Mouse (Mus musculus) brown adipose tissue, adult 24 weeks (tissue): ENCODE measurements around the gene Ssxb2. TPM values are rescaled to one million over a fixed set of nuclear protein-coding genes. Genes with fewer than 3 reads are reported as not detected.
"Not testable (repeated sequence)": the region's sequence is repeated elsewhere in the genome, so short reads cannot be mapped to it uniquely, and the experiment has no call there.

Experiments
- H3K27ac ChIP-seq: fragments of 200-500 bp; replicated peaks from 2 replicates; pipeline ENCODE4 v1.5.1; 2012; ENCODE audit warnings: low read depth, mild to moderate bottlenecking, low read length
- H3K4me1 ChIP-seq: fragments of 200-500 bp; 2 replicates; pipeline ENCODE4 v1.6.1; 2012; ENCODE audit warnings: low read length, mixed read lengths; ENCODE audit not compliant: control insufficient read depth, insufficient read depth, insufficient read length
- H3K4me3 ChIP-seq: fragments of 200-500 bp; 2 replicates; pipeline ENCODE4 v1.5.1; 2012; ENCODE audit warnings: low read depth, mild to moderate bottlenecking, low read length, moderate library complexity; ENCODE audit not compliant: insufficient read depth
- polyA plus RNA-seq: library from polyadenylated mRNA; stranded (reverse); fragments of >200 nt; gene quantifications from 2 replicates; pipeline ENCODE4 v1.2.4, GENCODE M21; 2012; ENCODE audit not compliant: missing spikeins, insufficient read depth, insufficient read length

Gene Ssxb2
- not detected in 2 replicates for polyA plus RNA-seq

DNA sequence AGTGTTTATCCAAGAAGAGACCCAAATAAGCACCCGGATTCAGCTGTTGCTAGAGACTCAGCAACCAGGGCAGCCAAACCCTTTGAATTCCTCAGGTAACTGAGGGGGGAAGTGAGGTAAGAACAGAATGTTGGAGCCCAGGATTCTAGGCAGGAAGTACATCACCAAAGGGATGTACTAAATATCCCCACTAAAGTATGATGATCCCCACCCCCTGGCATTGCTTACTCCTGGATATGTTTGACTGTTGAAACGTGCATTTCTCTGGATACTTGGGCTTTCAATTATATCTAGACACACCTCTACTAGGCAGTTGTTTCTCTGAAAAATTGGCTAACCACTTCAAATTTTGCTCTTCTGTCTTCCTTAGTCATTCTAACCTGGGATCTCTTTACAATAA, at the start of gene Ssxb2:
Gene Ssxb2 (minus strand): TSS at position 101 of the 400 bp plus-strand sequence.
- not testable (repeated sequence) for H3K4me3 ChIP-seq, H3K27ac ChIP-seq, H3K4me1 ChIP-seq

DNA sequence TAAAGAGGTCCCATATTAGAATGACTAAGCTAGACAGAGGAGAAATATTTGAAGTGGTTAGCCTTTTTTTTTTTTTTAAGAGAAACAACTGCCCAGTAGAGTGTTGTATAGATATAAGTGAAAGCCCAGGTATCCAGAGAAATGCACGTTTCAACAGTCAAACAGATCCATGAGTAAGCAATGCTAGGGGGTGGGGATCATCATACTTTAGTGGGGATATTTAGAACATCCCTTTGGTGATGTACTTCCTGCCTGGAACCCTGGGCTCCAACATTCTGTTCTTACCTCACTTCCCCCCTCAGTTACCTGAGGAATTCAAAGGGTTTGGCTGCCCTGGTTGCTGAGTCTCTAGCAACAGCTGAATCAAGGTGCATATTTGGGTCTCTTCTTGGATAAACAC, 48.5 kb downstream of the Ssxb2 start, which contains the start of gene Ssxb1:
Gene Ssxb1 (plus strand): TSS at position 301 of the 400 bp plus-strand sequence.
- H3K27ac ChIP-seq, H3K4me1 ChIP-seq, H3K4me3 ChIP-seq: not testable (repeated sequence)

Other genes starting within 250 kb of the Ssxb2 start
- 19.6 and 22.2 TPM in 2 replicates for gene Ftsj1, start 209.3 kb downstream of the Ssxb2 start, polyA plus RNA-seq
- gene Slc38a5, start 190.6 kb downstream of the Ssxb2 start, polyA plus RNA-seq = not detected in 2 replicates
- gene Ssxb10, start 134.3 kb downstream of the Ssxb2 start, polyA plus RNA-seq = not detected in 2 replicates
- not detected in 2 replicates for gene Ssxb9, start 94.7 kb downstream of the Ssxb2 start, polyA plus RNA-seq
- gene Ssxb1, start 48.4 kb downstream of the Ssxb2 start, polyA plus RNA-seq = not detected in 2 replicates
- not detected in 2 replicates for gene Gm14459, start 63.2 kb upstream of the Ssxb2 start, polyA plus RNA-seq
- gene Ssxb6, start 86.5 kb upstream of the Ssxb2 start, polyA plus RNA-seq = not detected in 2 replicates
- gene Ssxb3, start 130.1 kb upstream of the Ssxb2 start, polyA plus RNA-seq = not detected in 2 replicates
- gene Ssxb8, start 229.1 kb upstream of the Ssxb2 start, polyA plus RNA-seq = not detected in 2 replicates